ENCODE assay signal across 11 mouse cellular contexts in genomic region chr7:68823646-68824045, GRCm38 (mm10).
DNase-seq lines count a peak whose midpoint lies in the region; ATAC-seq and TF ChIP-seq lines count a peak whose summit lies in the region.
"Had no signal": no experiment of that assay in that cellular context is flagged by ENCODE, and none has a peak within 500 bp of the region (broad histone marks: within the 10 kb centered on the region; RNA-seq: fewer than 3 reads in every experiment).

No protein-coding gene starts in this region.

- intact Hi-C loops in heart, postnatal 25 days (cut with DNase I) = loop anchor here (1.0 to 5.0 kb wide), 3 partner anchors 156 to 244 kb away; no protein-coding TSS in a partner anchor
- intact Hi-C loops in left cerebral cortex, postnatal 10 days (cut with DNase I) = loop anchor here (2.0 to 10.0 kb wide), 4 partner anchors 171 to 451 kb away; no protein-coding TSS in a partner anchor

- H3K9me3 ChIP-seq in forebrain, embryonic 11.5 days (ENCODE audit: control insufficient read depth, low read length) = no peaks in the 10 kb centered on the region
- no peaks in the 10 kb centered on the region for H3K9me3 ChIP-seq in forebrain, embryonic 12.5 days
- H3K9me3 ChIP-seq in midbrain, postnatal 0 days (ENCODE audit: low read length) = no peaks in the 10 kb centered on the region
- no peaks in the 10 kb centered on the region for H3K9me3 ChIP-seq in midbrain, embryonic 16.5 days (replicated peaks; ENCODE audit: control insufficient read depth, low read length, poor library complexity, severe bottlenecking)
- H3K9me3 ChIP-seq: embryonic facial prominence, embryonic 10.5 days; heart, embryonic 10.5 days; hindbrain, embryonic 13.5 days had no signal

- no peak overlapping the region for H3K4me2 ChIP-seq in forebrain, embryonic 11.5 days (ENCODE audit: low read depth, low read length, severe bottlenecking)
- H3K4me2 ChIP-seq in forebrain, embryonic 12.5 days = no peak overlapping the region
- H3K4me2 ChIP-seq in midbrain, postnatal 0 days (ENCODE audit: low read depth, low read length, poor library complexity, severe bottlenecking) = no peak overlapping the region
- H3K4me2 ChIP-seq in midbrain, embryonic 16.5 days (ENCODE audit: low read length) = no peak overlapping the region
- H3K4me2 ChIP-seq: hindbrain, embryonic 13.5 days had no signal

- no peaks in the 10 kb centered on the region for H3K36me3 ChIP-seq in forebrain, embryonic 11.5 days (ENCODE audit: control insufficient read depth, insufficient read depth, low read length)
- H3K36me3 ChIP-seq in forebrain, embryonic 12.5 days (replicated peaks) = no peaks in the 10 kb centered on the region
- H3K36me3 ChIP-seq in midbrain, postnatal 0 days (ENCODE audit: insufficient read depth, low read length) = no peaks in the 10 kb centered on the region
- H3K36me3 ChIP-seq in midbrain, embryonic 16.5 days (ENCODE audit: control insufficient read depth, insufficient read depth, low read length) = no peaks in the 10 kb centered on the region
- H3K36me3 ChIP-seq: embryonic facial prominence, embryonic 10.5 days; heart, embryonic 10.5 days; hindbrain, embryonic 13.5 days had no signal

- no peak for TF ChIP-seq CTCF in midbrain, postnatal 0 days (IDR thresholded peaks at IDR 0.05)

- H3K9ac ChIP-seq in forebrain, embryonic 11.5 days (ENCODE audit: low read length) = no peak overlapping the region
- no peak overlapping the region for H3K9ac ChIP-seq in forebrain, embryonic 12.5 days
- H3K9ac ChIP-seq in midbrain, postnatal 0 days (replicated peaks; ENCODE audit: low read length, poor library complexity, severe bottlenecking) = no peak overlapping the region
- no peak overlapping the region for H3K9ac ChIP-seq in midbrain, embryonic 16.5 days (ENCODE audit: low read depth, low read length)
- H3K9ac ChIP-seq: hindbrain, embryonic 13.5 days had no signal

- no peaks in the 10 kb centered on the region for H3K27me3 ChIP-seq in forebrain, embryonic 11.5 days (ENCODE audit: control insufficient read depth, insufficient read depth, low read length)
- H3K27me3 ChIP-seq in forebrain, embryonic 12.5 days = peaks cover 4% of the 10 kb centered on the region; the same call in 1 of the 2 replicates
- no peaks in the 10 kb centered on the region for H3K27me3 ChIP-seq in midbrain, postnatal 0 days (ENCODE audit: insufficient read depth, low read length)
- H3K27me3 ChIP-seq in midbrain, embryonic 16.5 days (ENCODE audit: control insufficient read depth, insufficient read depth, low read depth, low read length) = no peaks in the 10 kb centered on the region
- H3K27me3 ChIP-seq: hindbrain, embryonic 13.5 days had no signal

- no peaks in the 10 kb centered on the region for H3K4me1 ChIP-seq in forebrain, embryonic 11.5 days (replicated peaks; ENCODE audit: control insufficient read depth, insufficient read depth, low read length)
- H3K4me1 ChIP-seq in forebrain, embryonic 12.5 days = no peaks in the 10 kb centered on the region
- no peaks in the 10 kb centered on the region for H3K4me1 ChIP-seq in midbrain, postnatal 0 days (ENCODE audit: insufficient read depth, low read length)
- no peaks in the 10 kb centered on the region for H3K4me1 ChIP-seq in midbrain, embryonic 16.5 days (ENCODE audit: control insufficient read depth, insufficient read depth, low read length)
- H3K4me1 ChIP-seq: heart, embryonic 10.5 days; hindbrain, embryonic 13.5 days had no signal

- no peak overlapping the region for H3K4me3 ChIP-seq in forebrain, embryonic 11.5 days (ENCODE audit: low read depth, low read length)
- no peak overlapping the region for H3K4me3 ChIP-seq in forebrain, embryonic 12.5 days (replicated peaks)
- H3K4me3 ChIP-seq in midbrain, postnatal 0 days (ENCODE audit: low read depth, low read length) = no peak overlapping the region
- no peak overlapping the region for H3K4me3 ChIP-seq in midbrain, embryonic 16.5 days (ENCODE audit: low read depth, low read length)
- H3K4me3 ChIP-seq: embryonic facial prominence, embryonic 10.5 days; heart, embryonic 10.5 days; hindbrain, embryonic 13.5 days had no signal

- peak; percentile 24; the same call in 1 of the 2 replicates for ATAC-seq in forebrain, embryonic 11.5 days (replicated peaks; ENCODE audit: low FRiP score)
- no peak for ATAC-seq in forebrain, embryonic 12.5 days (ENCODE audit: low FRiP score)
- ATAC-seq in midbrain, postnatal 0 days (ENCODE audit: low FRiP score) = 0 out of 2 replicates have a peak, but pooled peaks have one; percentile 10
- no peak for ATAC-seq in midbrain, embryonic 16.5 days

- 78% methylated on average over 2 of the region's 2 CpGs for WGBS in forebrain, embryonic 11.5 days
- WGBS in forebrain, embryonic 12.5 days = 76% methylated on average over 2 of the region's 2 CpGs
- 64% methylated on average over 2 of the region's 2 CpGs for WGBS in midbrain, postnatal 0 days
- 70% methylated on average over 2 of the region's 2 CpGs for WGBS in midbrain, embryonic 16.5 days

- H3K27ac ChIP-seq in forebrain, embryonic 11.5 days (ENCODE audit: low read depth, low read length) = no peak overlapping the region
- no peak overlapping the region for H3K27ac ChIP-seq in forebrain, embryonic 12.5 days
- no peak overlapping the region for H3K27ac ChIP-seq in midbrain, postnatal 0 days (ENCODE audit: low read depth, low read length)
- H3K27ac ChIP-seq in midbrain, embryonic 16.5 days (ENCODE audit: low read length) = no peak overlapping the region
- H3K27ac ChIP-seq: embryonic facial prominence, embryonic 10.5 days; heart, embryonic 10.5 days; hindbrain, embryonic 13.5 days; hindbrain, postnatal 0 days had no signal

- no peak for DNase-seq in forebrain, embryonic 11.5 days (ENCODE audit: low spot score)
- peak; percentile 50 for DNase-seq in heart, adult 11 months
- no peak for DNase-seq in heart, postnatal 25 days (ENCODE audit: low spot score)
- no peak for DNase-seq in midbrain, postnatal 0 days (ENCODE audit: low spot score)
- no peak for DNase-seq in left cerebral cortex, postnatal 10 days (ENCODE audit: extremely low spot score in 1 of 2, low spot score in 2 of 2)

Comparison
In these comparisons a context has a peak if more than half of its experiments do, and no peak if none do; other contexts are left out.
1. ATAC-seq: peak in forebrain, embryonic 11.5 days (single experiment) and midbrain, postnatal 0 days (single experiment); none in forebrain, embryonic 12.5 days (single experiment) and midbrain, embryonic 16.5 days (single experiment).